Mouse (Mus musculus): ENCODE data around the gene Cldn22. TPM values are rescaled to one million over a fixed set of nuclear protein-coding genes. Genes with fewer than 3 reads are reported as not detected.

Gene Cldn22
- not detected for total RNA-seq (2018; cell fraction: chromatin; rRNA removed)
- not detected for total RNA-seq (2018; cell fraction: cytosol; rRNA removed)
- total RNA-seq (2018; cell fraction: nucleus; rRNA removed), result not detected
- polyA plus RNA-seq (2018), result not detected in 3 replicates

GRCm38 (mm10) chr8:47824182-47824581 is at the start of gene Cldn22:
Cldn22 (plus strand) TSS chr8:47824482.
- Histone ChIP-seq H3K36me3 (ENCODE audit: inconsistent target) (0 out of 2 replicates have a peak, but pooled peaks cover 8% of the 10 kb centered on the region), H3K27ac (no peak within 1 kb of the TSS), H3K79me2 (ENCODE audit: inconsistent target) (no peaks in the 10 kb centered on the region), H3K4me3 (ENCODE audit: inconsistent target) (no peak within 1 kb of the TSS)
- 92% methylated on average over 13 of the region's 13 CpGs for WGBS (ENCODE audit: missing documents)

GRCm38 (mm10) chr8:47777415-47777814 is 46.9 kb upstream of the Cldn22 start:
- no peak overlapping the region for H3K4me3 ChIP-seq (ENCODE audit: inconsistent target)
- no peaks in the 10 kb centered on the region for H3K79me2 ChIP-seq (ENCODE audit: inconsistent target)
- no peaks in the 10 kb centered on the region for H3K36me3 ChIP-seq (ENCODE audit: inconsistent target)
- no peak overlapping the region for H3K27ac ChIP-seq
- 89% methylated on average over 7 of the region's 7 CpGs for WGBS (ENCODE audit: missing documents)

GRCm38 (mm10) chr8:47779589-47779988 is 44.7 kb upstream of the Cldn22 start:
- no peak overlapping the region for H3K4me3 ChIP-seq (ENCODE audit: inconsistent target)
- no peaks in the 10 kb centered on the region for H3K36me3 ChIP-seq (ENCODE audit: inconsistent target)
- no peaks in the 10 kb centered on the region for H3K79me2 ChIP-seq (ENCODE audit: inconsistent target)
- WGBS (ENCODE audit: missing documents), result 74% methylated on average over 6 of the region's 6 CpGs
- H3K27ac ChIP-seq, result no peak overlapping the region

GRCm38 (mm10) chr8:47781881-47782280 is 42.4 kb upstream of the Cldn22 start:
- H3K36me3 ChIP-seq (ENCODE audit: inconsistent target), result no peaks in the 10 kb centered on the region
- no peak overlapping the region for H3K4me3 ChIP-seq (ENCODE audit: inconsistent target)
- WGBS (ENCODE audit: missing documents), result 86% methylated on average over 4 of the region's 4 CpGs
- H3K79me2 ChIP-seq (ENCODE audit: inconsistent target), result no peaks in the 10 kb centered on the region
- H3K27ac ChIP-seq, result no peak overlapping the region

GRCm38 (mm10) chr8:47783544-47783943 is 40.7 kb upstream of the Cldn22 start:
- Histone ChIP-seq H3K79me2 (ENCODE audit: inconsistent target) (no peaks in the 10 kb centered on the region), H3K36me3 (ENCODE audit: inconsistent target) (no peaks in the 10 kb centered on the region), H3K27ac (no peak overlapping the region), H3K4me3 (ENCODE audit: inconsistent target) (no peak overlapping the region)
- 87% methylated on average over 2 of the region's 2 CpGs for WGBS (ENCODE audit: missing documents)

GRCm38 (mm10) chr8:47783944-47784343 is 40.3 kb upstream of the Cldn22 start:
- Histone ChIP-seq H3K79me2 (ENCODE audit: inconsistent target) (no peaks in the 10 kb centered on the region), H3K36me3 (ENCODE audit: inconsistent target) (no peaks in the 10 kb centered on the region), H3K27ac (no peak overlapping the region), H3K4me3 (ENCODE audit: inconsistent target) (no peak overlapping the region)
- 86% methylated on average over 6 of the region's 6 CpGs for WGBS (ENCODE audit: missing documents)

GRCm38 (mm10) chr8:47784436-47784835 is 39.8 kb upstream of the Cldn22 start:
- Histone ChIP-seq H3K79me2 (ENCODE audit: inconsistent target) (no peaks in the 10 kb centered on the region), H3K4me3 (ENCODE audit: inconsistent target) (no peak overlapping the region), H3K27ac (no peak overlapping the region), H3K36me3 (ENCODE audit: inconsistent target) (no peaks in the 10 kb centered on the region)
- 90% methylated on average over 6 of the region's 7 CpGs for WGBS (ENCODE audit: missing documents)

GRCm38 (mm10) chr8:47786323-47786722 is 38.0 kb upstream of the Cldn22 start:
- no peak overlapping the region for H3K4me3 ChIP-seq (ENCODE audit: inconsistent target)
- H3K27ac ChIP-seq, result no peak overlapping the region
- 95% methylated on average over 15 of the region's 15 CpGs for WGBS (ENCODE audit: missing documents)
- H3K36me3 ChIP-seq (ENCODE audit: inconsistent target), result no peaks in the 10 kb centered on the region
- H3K79me2 ChIP-seq (ENCODE audit: inconsistent target), result no peaks in the 10 kb centered on the region

- WGBS (ENCODE audit: missing documents), result 62% methylated on average over 10 of the region's 10 CpGs
- no peaks in the 10 kb centered on the region for H3K36me3 ChIP-seq (ENCODE audit: inconsistent target)
- H3K4me3 ChIP-seq (ENCODE audit: inconsistent target), result no peak overlapping the region
- no peak overlapping the region for H3K27ac ChIP-seq
- no peaks in the 10 kb centered on the region for H3K79me2 ChIP-seq (ENCODE audit: inconsistent target)
These were observed 36.6 kb upstream of the Cldn22 start for GRCm38 (mm10) chr8:47787705-47788104.

- no peaks in the 10 kb centered on the region for H3K79me2 ChIP-seq (ENCODE audit: inconsistent target)
- 87% methylated on average over 9 of the region's 9 CpGs for WGBS (ENCODE audit: missing documents)
- H3K4me3 ChIP-seq (ENCODE audit: inconsistent target), result no peak overlapping the region
- H3K36me3 ChIP-seq (ENCODE audit: inconsistent target), result no peaks in the 10 kb centered on the region
- H3K27ac ChIP-seq, result no peak overlapping the region
These were observed 32.3 kb upstream of the Cldn22 start for GRCm38 (mm10) chr8:47791986-47792385.

GRCm38 (mm10) chr8:47799438-47799837 is 24.8 kb upstream of the Cldn22 start:
- 46% methylated on average over 6 of the region's 6 CpGs for WGBS (ENCODE audit: missing documents)

GRCm38 (mm10) chr8:47802349-47802748 is 21.9 kb upstream of the Cldn22 start:
- WGBS (ENCODE audit: missing documents), result 93% methylated on average over 2 of the region's 2 CpGs
- Histone ChIP-seq H3K27ac (no peak overlapping the region), H3K4me3 (ENCODE audit: inconsistent target) (no peak overlapping the region), H3K79me2 (ENCODE audit: inconsistent target) (no peaks in the 10 kb centered on the region), H3K36me3 (ENCODE audit: inconsistent target) (no peaks in the 10 kb centered on the region)

More at GRCm38 (mm10) chr8:47799438-47799837, 24.8 kb upstream of the Cldn22 start:
- Histone ChIP-seq H3K36me3 (ENCODE audit: inconsistent target) (no peaks in the 10 kb centered on the region), H3K4me3 (ENCODE audit: inconsistent target) (no peak overlapping the region), H3K79me2 (ENCODE audit: inconsistent target) (no peaks in the 10 kb centered on the region), H3K27ac (no peak overlapping the region)

GRCm38 (mm10) chr8:47804262-47804661 is 20.0 kb upstream of the Cldn22 start:
- Histone ChIP-seq H3K79me2 (ENCODE audit: inconsistent target) (no peaks in the 10 kb centered on the region), H3K27ac (no peak overlapping the region), H3K4me3 (ENCODE audit: inconsistent target) (no peak overlapping the region), H3K36me3 (ENCODE audit: inconsistent target) (no peaks in the 10 kb centered on the region)
- 62% methylated on average over 1 of the region's 1 CpGs for WGBS (ENCODE audit: missing documents)

- no peaks in the 10 kb centered on the region for H3K79me2 ChIP-seq (ENCODE audit: inconsistent target)
- WGBS (ENCODE audit: missing documents), result 92% methylated on average over 14 of the region's 14 CpGs
These were observed 14.2 kb upstream of the Cldn22 start for GRCm38 (mm10) chr8:47809970-47810665.

GRCm38 (mm10) chr8:47810666-47811015 is 13.6 kb upstream of the Cldn22 start:
- 85% methylated on average over 7 of the region's 7 CpGs for WGBS (ENCODE audit: missing documents)
- H3K27ac ChIP-seq, result no peak overlapping the region
- H3K79me2 ChIP-seq (ENCODE audit: inconsistent target), result no peaks in the 10 kb centered on the region
- no peaks in the 10 kb centered on the region for H3K36me3 ChIP-seq (ENCODE audit: inconsistent target)
- H3K4me3 ChIP-seq (ENCODE audit: inconsistent target), result no peak overlapping the region

More at GRCm38 (mm10) chr8:47809970-47810665, 14.2 kb upstream of the Cldn22 start:
- H3K4me3 ChIP-seq (ENCODE audit: inconsistent target), result no peak overlapping the region
- H3K36me3 ChIP-seq (ENCODE audit: inconsistent target), result no peaks in the 10 kb centered on the region
- no peak overlapping the region for H3K27ac ChIP-seq
